Mouse (Mus musculus): ENCODE results near the gene Aoc2. TPM values are rescaled to one million over a fixed set of nuclear protein-coding genes. Genes with fewer than 3 reads are reported as not detected.
"Not testable (repeated sequence)": the region's sequence is repeated elsewhere in the genome, so short reads cannot be mapped to it uniquely, and the experiment has no call there.

Aoc2 gene
- total RNA-seq, 2 experiments from 2014 or later: 0.95 to 0.98 TPM

DNA sequence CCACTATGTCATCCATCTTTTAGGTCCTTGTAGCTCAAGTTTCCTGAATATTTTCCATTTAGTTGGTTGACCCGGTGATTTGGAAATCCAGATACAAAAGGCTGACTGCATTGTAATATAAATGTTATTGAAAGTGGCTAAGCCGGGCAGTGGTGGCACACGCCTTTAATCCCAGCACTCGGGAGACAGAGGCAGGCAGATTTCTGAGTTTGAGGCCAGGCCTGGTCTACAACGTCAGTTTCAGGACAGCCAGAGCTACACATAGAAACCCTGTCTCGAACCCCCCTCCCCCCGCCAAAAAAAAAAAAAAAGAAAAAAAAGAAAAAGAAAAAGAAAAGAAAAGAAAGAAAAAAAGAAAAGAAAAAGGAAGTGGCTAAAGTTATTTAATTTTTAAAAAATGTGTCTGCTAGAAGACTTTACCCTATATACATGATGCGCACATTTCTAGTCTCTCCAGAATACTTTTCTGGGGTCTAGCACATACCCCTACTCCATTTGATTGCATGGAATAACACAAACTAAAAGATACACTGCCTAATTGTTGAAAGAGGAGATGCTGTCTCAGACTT, 9.7 kb upstream of the Aoc2 start:
- ATAC-seq (ENCODE audit: poor library complexity, severe bottlenecking): no peak

DNA sequence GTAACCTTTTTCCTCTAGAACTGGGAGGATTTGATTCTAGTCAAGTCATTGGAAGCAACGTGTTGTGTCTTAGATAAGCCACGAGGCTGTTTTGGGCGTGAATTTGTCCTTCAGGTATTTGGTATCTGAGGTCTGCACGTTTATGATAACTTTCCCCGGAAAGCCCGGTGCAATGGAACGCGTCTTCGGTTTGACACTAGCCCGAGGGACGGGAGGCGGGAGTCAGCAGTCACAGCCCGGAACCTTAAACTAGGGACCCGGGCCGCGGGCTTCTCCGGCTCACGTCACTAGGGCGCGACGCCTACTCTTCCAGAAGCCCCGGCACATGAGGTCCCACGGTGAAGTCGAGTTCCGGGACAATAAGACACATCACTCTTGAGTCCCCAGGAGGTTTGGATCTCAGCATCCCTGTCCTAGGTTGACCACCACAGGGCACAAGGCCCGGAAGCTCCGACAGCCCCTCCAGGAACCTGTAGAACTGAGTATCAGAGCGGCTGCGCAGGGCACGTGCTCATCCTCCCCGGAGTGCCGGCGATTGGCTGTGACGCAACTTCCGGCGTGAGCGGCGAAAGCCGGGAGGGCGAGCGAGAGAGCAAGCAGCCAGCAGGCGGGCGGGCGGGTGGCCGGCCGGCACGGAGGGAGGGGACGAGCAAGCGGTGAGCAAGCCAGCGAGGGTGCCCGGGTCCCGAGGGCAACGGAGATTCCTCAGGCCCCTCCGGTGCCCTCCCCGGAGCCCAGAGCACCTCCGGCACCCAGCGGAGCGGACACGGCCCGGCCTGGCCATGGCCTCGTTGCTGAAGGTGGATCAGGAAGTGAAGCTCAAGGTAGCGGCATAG, 9.0 kb upstream of the Aoc2 start, which contains the start of gene Psme3:
Gene Psme3 (plus strand): TSS at position 549 of the 836 bp plus-strand sequence.
- ATAC-seq (ENCODE audit: poor library complexity, severe bottlenecking): peak; percentile 92

DNA sequence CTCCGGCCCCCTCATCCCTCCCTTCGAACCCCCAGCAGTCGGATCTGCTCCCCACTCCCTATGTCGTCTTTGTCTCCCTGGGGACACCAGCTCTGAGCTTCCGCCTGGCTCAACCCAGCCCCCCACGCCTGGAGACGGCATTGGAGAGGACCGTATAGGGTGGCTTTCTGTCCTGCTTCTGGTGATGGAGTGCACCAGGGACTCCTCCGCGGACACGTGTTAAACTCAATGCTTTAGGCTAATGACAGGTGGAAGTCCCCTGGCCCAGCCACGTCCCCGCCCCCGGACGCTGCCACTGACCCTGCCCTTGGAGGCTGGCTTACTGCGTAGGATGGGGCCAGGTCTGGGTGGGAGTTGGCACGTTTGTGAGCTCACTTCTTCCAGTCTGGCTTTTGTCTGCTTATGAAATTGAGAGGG, 8.4 kb upstream of the Aoc2 start:
- ATAC-seq (ENCODE audit: poor library complexity, severe bottlenecking): peak; percentile 23

DNA sequence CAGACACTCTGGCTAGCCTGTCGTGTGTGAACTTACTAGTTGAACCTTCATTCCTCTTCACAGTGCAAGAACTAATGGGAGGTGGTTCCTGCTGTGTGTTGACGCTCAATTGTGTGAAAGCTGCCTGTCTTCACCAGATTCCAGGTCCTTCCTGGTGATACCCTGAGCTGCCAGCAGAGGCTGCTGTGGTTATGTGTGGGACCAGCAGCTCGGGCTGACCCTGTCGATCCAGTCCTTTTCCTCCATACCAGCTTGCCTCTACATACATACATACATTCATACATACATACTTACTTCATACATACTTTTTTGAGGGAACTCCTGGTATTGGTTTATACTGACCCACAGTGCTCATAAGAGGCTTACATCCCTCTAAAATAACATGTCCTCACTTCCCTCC, 1.3 kb upstream of the Aoc2 start:
- peak; percentile 51 for ATAC-seq (ENCODE audit: poor library complexity, severe bottlenecking)

DNA sequence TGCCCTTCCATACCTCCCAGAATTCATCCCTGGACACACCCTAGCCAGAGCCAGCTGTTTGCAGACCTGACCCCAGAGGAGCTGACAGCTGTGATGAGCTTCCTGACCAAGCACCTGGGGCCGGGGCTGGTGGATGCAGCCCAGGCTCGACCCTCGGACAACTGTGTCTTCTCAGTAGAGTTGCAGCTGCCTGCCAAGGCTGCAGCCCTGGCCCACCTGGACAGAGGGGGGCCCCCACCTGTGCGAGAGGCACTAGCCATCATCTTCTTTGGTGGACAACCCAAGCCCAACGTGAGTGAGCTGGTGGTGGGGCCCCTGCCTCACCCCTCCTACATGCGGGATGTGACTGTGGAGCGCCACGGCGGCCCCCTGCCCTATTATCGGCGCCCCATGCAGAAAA, 338 bp downstream of the Aoc2 start:
- ATAC-seq (ENCODE audit: poor library complexity, severe bottlenecking): not testable (repeated sequence)

DNA sequence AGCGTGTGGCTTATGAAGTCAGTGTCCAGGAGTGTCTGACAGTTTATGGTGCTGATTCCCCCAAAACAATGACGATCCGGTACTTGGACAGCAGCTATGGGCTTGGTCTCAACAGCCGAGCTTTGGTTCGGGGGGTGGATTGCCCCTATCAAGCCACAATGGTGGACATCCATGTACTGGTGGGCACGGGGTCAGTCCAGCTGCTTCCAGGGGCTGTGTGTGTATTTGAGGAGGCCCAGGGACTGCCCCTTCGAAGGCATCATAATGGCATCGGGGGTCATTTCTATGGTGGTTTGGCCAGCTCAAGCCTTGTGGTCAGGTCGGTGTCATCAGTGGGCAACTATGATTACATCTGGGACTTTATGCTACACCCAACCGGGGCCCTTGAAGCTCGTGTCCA, 1.3 kb downstream of the Aoc2 start:
- ATAC-seq (ENCODE audit: poor library complexity, severe bottlenecking): no peak

DNA sequence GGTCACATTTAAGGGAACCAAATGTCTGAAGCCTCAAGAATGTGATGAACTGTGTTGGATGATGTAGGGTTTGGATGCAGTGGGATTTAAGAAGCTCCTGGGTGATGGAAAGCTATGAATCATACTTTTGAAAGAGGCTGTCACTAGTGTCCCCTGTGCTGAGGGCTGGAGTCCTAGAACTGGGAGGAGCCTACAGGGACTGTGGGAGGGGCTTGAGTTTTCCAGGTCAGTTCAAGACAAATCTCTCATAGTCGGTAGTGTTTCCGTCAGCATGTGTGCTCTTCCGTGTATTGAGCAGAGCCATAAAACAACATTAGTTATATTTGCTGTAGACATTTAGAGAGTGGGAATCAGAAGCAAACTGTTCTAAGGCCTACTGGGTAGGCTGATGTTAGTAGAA, 2.4 kb downstream of the Aoc2 start:
- no peak for ATAC-seq (ENCODE audit: poor library complexity, severe bottlenecking)

DNA sequence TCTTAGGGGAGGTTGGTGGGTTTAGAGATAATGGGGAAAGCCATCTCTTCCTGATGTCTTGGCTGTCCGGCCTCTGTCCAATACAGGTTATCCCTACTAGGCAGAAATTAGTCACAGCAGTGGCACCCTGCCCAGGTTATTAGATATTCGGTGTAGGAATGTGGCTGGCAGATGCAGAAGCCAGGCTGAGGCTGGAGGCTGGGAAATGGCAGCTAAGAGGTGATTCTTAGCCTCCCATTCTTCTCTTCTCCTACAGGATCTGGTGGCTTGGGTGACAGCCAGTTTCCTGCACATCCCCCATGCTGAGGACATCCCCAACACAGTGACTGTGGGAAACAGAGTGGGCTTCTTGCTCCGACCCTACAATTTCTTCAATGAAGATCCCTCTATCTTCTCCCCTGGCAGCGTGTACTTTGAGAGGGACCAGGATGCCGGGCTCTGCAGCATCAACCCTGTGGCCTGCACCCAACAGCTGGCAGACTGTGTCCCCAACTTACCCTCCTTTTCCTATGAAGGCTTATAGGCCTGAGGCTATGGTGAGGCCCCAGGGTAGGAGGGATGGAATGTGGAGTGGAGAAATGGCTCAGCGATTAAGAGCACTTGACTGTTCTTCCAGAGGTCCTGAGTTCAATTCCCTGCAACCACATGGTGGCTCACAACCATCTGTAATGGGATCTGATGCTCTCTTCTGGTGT, 4.2 kb downstream of the Aoc2 start:
- ATAC-seq (ENCODE audit: poor library complexity, severe bottlenecking): no peak

DNA sequence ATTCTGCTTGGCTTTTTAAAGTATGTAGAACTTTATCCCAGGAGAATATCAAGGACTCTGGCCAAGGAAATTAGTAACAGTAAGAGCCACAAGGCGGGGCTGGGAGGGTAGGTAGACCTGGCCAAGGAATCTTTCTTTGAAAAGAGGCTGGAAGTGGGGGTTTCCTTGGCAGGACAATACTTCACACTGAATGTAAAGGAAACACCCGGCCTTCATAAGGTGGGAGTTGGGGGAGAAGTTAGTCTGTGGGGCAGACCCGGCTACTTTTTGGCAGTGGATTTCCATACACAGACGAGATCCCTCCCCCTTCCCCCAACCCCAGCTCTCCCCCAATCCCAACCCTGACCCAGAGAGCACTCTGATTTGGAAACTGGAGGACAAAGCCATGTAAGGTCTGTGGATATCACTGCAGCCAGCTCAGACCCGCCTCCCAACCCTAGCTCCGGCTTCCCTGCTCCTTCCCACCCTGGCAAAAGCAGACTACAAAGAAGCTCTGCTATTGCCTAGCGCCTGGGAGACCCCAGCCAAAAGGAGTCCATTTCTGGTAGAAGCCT, 5.6 kb downstream of the Aoc2 start, which contains the start of gene Aoc3:
Gene Aoc3 (plus strand): TSS at position 235 of the 554 bp plus-strand sequence.
- no peak for ATAC-seq (ENCODE audit: poor library complexity, severe bottlenecking)

DNA sequence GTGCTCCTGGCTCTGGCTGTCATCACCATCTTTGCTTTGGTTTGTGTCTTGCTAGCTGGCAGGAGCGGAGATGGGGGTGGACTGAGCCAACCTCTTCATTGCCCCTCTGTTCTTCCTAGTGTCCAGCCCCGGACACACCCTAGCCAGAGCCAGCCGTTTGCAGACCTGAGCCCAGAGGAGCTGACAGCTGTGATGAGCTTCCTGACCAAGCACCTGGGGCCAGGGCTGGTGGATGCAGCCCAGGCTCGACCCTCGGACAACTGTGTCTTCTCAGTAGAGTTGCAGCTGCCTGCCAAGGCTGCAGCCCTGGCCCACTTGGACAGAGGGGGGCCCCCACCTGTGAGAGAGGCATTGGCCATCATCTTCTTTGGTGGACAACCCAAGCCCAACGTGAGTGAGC, 6.1 kb downstream of the Aoc2 start:
- not testable (repeated sequence) for ATAC-seq (ENCODE audit: poor library complexity, severe bottlenecking)

DNA sequence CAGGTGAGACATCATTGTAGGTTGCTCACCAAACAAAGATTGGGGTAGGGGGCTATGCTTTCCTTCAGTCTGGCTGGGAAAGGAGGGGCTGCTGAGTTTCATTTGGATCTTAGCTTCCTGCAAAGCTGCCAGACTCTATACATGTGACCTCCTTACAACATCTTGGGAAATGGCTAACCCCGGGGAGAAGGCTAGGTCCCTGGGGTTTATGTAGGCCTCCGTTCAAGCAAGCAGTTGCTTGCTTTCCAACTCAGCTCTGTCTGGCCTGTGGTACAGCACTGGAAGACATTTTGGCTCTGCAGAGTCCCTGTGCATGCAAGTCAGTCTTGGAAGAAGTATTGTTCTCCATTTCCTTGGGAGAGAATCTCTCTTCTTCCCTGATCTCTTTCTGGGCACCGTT, 7.7 kb downstream of the Aoc2 start:
- no peak for ATAC-seq (ENCODE audit: poor library complexity, severe bottlenecking)

DNA sequence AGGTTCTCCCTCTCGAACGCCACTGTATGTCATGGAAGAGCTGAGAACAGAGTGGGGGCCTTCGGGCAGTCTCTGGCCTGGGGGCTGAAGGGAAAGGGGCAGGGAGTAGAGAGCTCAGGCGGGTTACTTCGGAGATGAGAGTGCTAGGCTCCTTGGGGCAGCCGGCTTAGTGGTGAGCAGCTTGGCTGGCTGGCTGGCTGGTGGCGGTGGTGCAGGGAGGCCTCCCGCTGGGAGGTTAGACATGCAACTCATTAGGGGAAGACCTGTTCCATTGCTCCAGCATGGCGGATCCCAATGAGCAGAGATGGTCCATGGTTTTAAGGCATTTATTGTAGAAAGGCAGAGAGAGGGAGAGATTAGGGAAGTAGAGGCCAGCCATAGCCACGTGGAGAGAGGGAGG, 9.2 kb downstream of the Aoc2 start:
- ATAC-seq (ENCODE audit: poor library complexity, severe bottlenecking): no peak

DNA sequence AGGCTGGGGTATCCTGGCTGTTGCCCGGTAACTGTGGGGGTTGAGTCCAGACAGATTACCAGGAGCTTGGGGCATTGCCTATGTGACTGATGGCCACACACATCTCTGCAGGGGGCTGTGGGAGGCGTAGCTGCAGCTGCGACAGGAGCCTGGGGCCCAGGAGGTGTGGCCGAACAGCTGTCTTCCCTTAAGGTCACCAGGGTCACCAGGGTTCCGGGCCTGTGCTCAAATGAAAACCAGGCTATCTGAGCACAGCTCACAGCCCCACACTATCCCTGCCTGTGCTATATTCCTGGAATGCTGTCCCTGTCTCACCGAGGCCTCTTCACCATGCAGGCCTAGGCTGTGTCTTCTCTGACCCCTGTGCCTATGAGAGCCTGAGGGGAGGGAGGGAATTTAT, 9.7 kb downstream of the Aoc2 start:
- ATAC-seq (ENCODE audit: poor library complexity, severe bottlenecking): no peak

DNA sequence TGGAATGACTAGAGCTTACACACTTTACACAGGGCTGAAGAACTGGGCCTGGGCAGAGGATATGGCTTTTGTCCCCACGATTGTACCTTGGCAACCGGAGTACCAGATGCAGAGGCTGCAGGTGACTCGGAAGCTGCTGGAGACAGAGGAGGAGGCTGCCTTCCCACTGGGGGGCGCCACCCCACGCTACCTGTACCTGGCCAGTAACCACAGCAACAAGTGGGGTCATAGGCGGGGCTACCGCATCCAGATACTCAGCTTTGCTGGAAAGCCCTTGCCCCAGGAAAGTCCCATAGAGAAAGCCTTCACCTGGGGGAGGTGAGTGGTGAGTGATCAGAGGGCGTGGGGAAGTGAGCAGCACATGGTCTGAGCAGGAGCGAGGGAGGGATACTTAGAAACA, 10.8 kb downstream of the Aoc2 start:
- ATAC-seq (ENCODE audit: poor library complexity, severe bottlenecking): no peak

DNA sequence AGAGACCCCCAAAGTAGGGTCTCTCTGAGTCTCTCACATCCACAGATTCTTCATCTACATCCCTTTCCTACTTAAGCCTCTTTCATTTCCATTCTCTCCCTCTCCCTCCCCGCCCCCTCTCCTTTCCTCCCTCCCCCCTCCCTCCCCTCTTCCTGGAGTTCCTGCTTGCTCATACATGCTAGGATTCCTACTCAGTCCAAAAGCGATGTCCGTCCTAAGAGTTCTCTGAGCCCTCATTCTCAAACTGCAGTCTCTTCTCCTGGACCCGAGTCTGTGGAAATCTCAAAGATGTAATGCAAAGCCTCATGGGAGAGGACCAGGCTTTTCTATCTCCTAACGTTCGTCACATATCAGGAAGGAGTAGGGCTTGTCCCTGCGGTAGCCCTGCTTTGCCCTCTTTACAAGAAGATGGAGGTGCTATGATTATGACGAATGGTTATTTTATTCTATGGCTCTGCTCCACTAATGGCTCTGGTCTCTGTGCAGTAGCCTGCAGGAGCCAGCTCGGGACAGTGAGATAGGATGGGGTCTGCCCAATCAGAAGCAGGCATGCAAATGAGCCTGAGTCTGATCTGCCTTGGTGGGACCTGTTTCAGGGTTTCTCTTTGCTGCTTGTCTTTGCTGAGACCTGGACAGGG, 13.4 kb downstream of the Aoc2 start:
- no peak for ATAC-seq (ENCODE audit: poor library complexity, severe bottlenecking)

DNA sequence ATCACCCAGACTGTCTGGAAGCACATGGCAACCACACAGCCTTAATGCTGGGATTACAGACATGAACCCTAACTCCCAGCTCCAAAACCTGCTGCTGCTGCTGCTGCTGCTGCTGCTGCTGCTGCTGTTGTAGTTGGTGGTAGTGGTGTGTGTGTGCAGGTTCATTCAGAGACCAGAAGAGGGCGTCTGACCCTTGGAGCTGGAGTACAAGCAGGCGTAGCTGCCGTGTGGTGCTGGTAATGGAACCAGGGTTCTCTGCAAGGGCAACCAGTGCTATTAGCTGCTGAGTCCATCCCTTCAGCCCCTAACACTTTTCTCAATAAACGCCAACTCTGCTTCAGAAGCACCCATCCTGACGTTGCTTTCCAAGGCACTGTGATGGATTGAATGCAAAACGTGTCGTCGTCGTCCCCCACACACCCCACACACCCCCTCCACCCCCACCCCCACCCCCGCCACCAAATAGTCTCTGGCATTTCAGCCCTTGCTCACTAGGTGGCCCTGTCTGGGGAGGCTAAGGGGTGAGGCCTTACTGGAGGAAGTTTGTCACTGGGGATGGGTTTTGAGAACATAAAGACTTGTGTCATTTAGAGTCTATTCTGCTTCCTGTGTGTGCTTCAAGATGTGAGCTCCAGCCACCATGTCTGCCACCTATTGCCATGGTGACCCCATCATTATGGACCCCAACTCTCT, 22.4 kb downstream of the Aoc2 start:
- ATAC-seq (ENCODE audit: poor library complexity, severe bottlenecking): no peak

DNA sequence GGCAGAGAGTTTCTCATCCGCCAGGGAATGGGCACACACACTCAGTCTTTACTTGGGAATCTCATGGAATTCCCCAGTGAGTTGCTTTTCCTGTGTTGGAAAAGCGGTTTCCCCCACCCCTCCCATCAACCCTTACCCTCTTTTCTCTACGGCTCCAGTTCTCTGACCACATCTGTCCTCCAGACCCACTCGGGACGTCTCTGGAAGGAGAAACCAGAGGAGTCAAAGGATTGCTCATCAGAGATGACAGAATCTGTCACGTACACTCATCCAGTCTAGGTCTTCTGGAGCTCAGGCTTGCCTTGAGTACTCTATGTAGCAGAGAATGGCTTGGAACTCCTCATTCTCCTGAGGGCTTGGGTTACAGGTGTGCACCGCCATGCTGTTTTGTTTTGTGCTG, 23.9 kb downstream of the Aoc2 start:
- ATAC-seq (ENCODE audit: poor library complexity, severe bottlenecking): no peak

DNA sequence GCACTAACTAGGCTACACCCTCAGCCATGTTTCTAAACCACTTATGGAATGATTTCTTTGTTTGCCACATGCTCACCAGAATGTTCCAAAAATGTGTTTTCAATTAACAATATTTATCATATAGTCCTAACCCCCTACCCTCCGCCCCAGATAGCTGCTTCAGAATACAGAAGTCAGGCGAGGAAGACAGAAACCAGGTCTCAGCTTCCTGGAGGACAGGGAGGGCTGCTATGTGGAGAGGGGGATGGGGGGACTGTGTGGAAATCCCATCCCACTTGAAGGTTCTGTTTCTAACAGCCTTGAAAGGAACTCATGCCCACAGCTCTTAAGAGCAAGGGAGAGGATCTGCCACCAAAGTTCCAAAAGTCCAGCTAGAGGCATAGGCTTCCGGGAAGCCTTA, 24.4 kb downstream of the Aoc2 start:
- no peak for ATAC-seq (ENCODE audit: poor library complexity, severe bottlenecking)

DNA sequence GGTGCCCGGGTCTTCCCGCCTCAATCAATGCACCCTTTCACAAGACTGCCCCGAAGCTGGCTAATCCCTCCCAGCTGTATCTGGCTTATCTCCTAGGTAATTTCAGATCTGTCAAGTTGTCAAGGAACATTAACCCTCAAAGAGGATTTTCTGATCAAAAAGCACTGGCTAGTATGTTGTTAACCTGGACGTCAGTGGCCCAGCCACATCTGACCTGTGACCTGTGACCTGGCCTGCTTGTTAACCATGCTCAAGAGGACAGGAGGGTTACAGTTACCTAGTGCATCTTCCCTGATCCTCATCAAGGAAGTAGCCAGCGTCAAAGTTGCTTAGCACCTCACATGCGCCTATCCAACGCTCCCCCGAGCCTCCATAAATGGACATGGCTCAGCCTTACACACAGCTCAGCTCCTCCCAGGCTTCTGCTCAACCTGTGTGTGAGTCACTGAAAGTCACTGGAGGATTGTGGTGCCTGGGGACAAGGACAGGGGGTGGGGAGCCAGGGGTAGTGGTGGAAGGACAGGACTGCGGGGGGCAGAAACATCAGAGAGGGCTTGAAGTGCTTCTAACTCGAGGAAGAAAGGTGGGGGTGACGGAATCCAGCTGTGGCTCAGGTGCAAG, 26.3 kb downstream of the Aoc2 start:
- no peak for ATAC-seq (ENCODE audit: poor library complexity, severe bottlenecking)

DNA sequence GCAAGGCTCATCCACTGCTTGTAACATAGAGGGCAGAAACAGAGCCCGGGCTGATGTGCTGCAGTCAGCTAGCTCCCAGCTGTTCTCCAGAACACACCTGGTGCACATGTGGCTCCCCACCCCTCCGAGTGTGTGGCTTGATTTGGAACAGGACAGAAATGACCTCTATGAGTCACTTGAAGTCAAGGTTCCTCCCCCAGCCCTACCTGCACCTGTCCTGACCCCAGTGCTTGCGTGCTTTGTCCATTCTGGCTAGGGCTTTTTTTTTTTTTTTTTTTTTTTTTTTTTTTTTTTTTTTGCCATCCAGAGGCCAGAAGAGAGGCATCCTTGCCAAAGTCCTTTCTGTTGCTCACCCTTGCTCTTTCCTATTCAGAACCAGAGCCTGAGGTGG, 26.9 kb downstream of the Aoc2 start:
- no peak for ATAC-seq (ENCODE audit: poor library complexity, severe bottlenecking)

Measured in megakaryocyte, adult 5-6 weeks (primary cell).